Mouse (Mus musculus) G1E (cell line): ENCODE measurements around the gene E2f1.

ENCODE experiments used
- CTCF ChIP-seq: IDR thresholded peaks from 2 replicates; pipeline ENCODE4 v1.5.1; 2012; ENCODE audit warnings: low read depth, low read length, inconsistent platforms, mixed read lengths
- GATA1 ChIP-seq: IDR thresholded peaks from 2 replicates; pipeline ENCODE4 v1.6.1; 2012; ENCODE audit warnings: borderline replicate concordance, low read length, inconsistent platforms, mixed read lengths
- GATA2 ChIP-seq: IDR thresholded peaks from 2 replicates; pipeline ENCODE4 v1.6.1; 2012; ENCODE audit warnings: low read depth, low read length, inconsistent platforms, borderline replicate concordance
- POLR2AphosphoS5 ChIP-seq: IDR thresholded peaks from 2 replicates; pipeline ENCODE4 v1.6.1; 2012; ENCODE audit warnings: low read depth, low read length, inconsistent platforms; ENCODE audit not compliant: insufficient replicate concordance
- TAL1 ChIP-seq: conservative IDR thresholded peaks from 2 replicates; pipeline ENCODE4 v1.6.1; 2012; ENCODE audit warnings: low read depth, low read length, inconsistent platforms, mixed read lengths

DNA sequence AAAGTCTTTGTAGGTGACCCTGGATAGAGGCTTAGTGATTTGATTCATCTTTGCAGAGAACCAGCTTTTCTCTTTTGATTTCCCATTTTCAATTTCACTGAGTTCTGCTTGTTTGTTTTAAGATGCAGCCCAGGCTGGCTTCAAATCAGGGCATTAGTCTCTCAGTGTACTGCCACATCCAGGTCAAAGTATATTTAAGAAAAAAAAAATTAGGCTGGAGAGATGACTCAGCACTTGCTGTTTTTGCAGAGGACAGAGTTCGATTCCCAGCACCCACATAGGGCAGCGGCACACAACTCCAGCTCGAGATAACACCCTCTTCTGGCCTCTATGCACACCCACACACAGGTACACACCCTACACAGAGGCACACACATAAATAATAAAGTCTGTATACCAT, 21.5 kb upstream of the E2f1 start:
- TF ChIP-seq CTCF = no peak
- no peak for TF ChIP-seq POLR2AphosphoS5
- TF ChIP-seq GATA1 = no peak
- TF ChIP-seq GATA2 = no peak
- TF ChIP-seq TAL1 = no peak
